Mouse (Mus musculus) lung, embryonic 15.5 days (tissue): ENCODE results near the gene Theg. TPM values are rescaled to one million over a fixed set of nuclear protein-coding genes. Genes with fewer than 3 reads are reported as not detected.

Experiments used
- ATAC-seq: fragments of 200-750 bp; cut with Nextera tagmentation; 2 replicates; pipeline ENCODE4 v1.8.0; 2017; ENCODE audit warnings: moderate number of reproducible peaks, borderline replicate concordance; ENCODE audit not compliant: low FRiP score, low TSS enrichment; ENCODE audit errors: extremely low read depth
- H3K27ac ChIP-seq: fragments of 300-500 bp; sonication (generic); 2 replicates; pipeline ENCODE4 v1.5.1; 2015; ENCODE audit warnings: moderate library complexity, mild to moderate bottlenecking, inconsistent platforms
- H3K27me3 ChIP-seq: fragments of 300-500 bp; sonication (generic); 2 replicates; pipeline ENCODE4 v1.6.1; 2015; ENCODE audit warnings: inconsistent platforms
- H3K36me3 ChIP-seq: fragments of 300-500 bp; sonication (generic); 2 replicates; pipeline ENCODE4 v1.6.1; 2015; ENCODE audit warnings: inconsistent platforms
- H3K4me1 ChIP-seq: fragments of 300-500 bp; sonication (generic); 2 replicates; pipeline ENCODE4 v1.6.1; 2015; ENCODE audit warnings: inconsistent platforms
- H3K4me2 ChIP-seq: fragments of 300-500 bp; sonication (generic); 2 replicates; pipeline ENCODE4 v1.6.1; 2015; ENCODE audit warnings: inconsistent platforms, mild to moderate bottlenecking, moderate library complexity
- H3K4me3 ChIP-seq: fragments of 300-500 bp; sonication (generic); 2 replicates; pipeline ENCODE4 v1.5.1; 2015; ENCODE audit warnings: mild to moderate bottlenecking, inconsistent platforms
- H3K9ac ChIP-seq: fragments of 300-500 bp; sonication (generic); 2 replicates; pipeline ENCODE4 v1.6.1; 2015; ENCODE audit warnings: inconsistent platforms
- H3K9me3 ChIP-seq: fragments of 300-500 bp; sonication (generic); 2 replicates; pipeline ENCODE4 v1.6.1; 2016; ENCODE audit warnings: inconsistent platforms
- WGBS: fragments of 180-500 bp; shearing (Covaris S2); methylation state at CpG from one replicate; pipeline ENCODE4 v1.1.7; 2015; 5-methylcytosine and 5-hydroxymethylcytosine counted together
- microRNA-seq: library from miRNA; unstranded; fragments of <30 nt; microRNA quantifications from one replicate; pipeline ENCODE4, GENCODE M21; 2016
- polyA plus RNA-seq: library from polyadenylated mRNA; unstranded; fragments of >200 nt; fragmentation: Nextera tagmentation; extraction: Ambion mirVana; gene quantifications from 2 replicates; pipeline ENCODE4 v1.2.1, GENCODE M21; 2015

The Theg gene
- polyA plus RNA-seq, 1 experiment from 2014 or later: not detected

- 83% methylated on average over 3 of the region's 3 CpGs for WGBS
- Histone ChIP-seq H3K27me3 (no peaks in the 10 kb centered on the region), H3K4me3 (no peak overlapping the region), H3K9ac (no peak overlapping the region), H3K36me3 (0 out of 2 replicates have a peak, but pooled peaks cover 10% of the 10 kb centered on the region), H3K4me2 (no peak overlapping the region), H3K27ac (no peak overlapping the region), H3K4me1 (no peaks in the 10 kb centered on the region), H3K9me3 (no peaks in the 10 kb centered on the region)
- no peak for ATAC-seq
Measured at GRCm38 (mm10) chr10:79531593-79531992, 55.5 kb downstream of the Theg start.

GRCm38 (mm10) chr10:79530721-79531120, 56.4 kb downstream of the Theg start:
- Histone ChIP-seq H3K9me3 (no peaks in the 10 kb centered on the region), H3K27ac (no peak overlapping the region), H3K4me1 (no peaks in the 10 kb centered on the region), H3K4me3 (no peak overlapping the region), H3K36me3 (0 out of 2 replicates have a peak, but pooled peaks cover 17% of the 10 kb centered on the region), H3K4me2 (no peak overlapping the region), H3K9ac (no peak overlapping the region), H3K27me3 (no peaks in the 10 kb centered on the region)
- no peak for ATAC-seq
- WGBS: 91% methylated on average over 13 of the region's 13 CpGs

GRCm38 (mm10) chr10:79530241-79530640, 56.9 kb downstream of the Theg start:
- Histone ChIP-seq H3K27ac (no peak overlapping the region), H3K36me3 (0 out of 2 replicates have a peak, but pooled peaks cover 17% of the 10 kb centered on the region), H3K4me3 (no peak overlapping the region), H3K9me3 (no peaks in the 10 kb centered on the region), H3K4me1 (no peaks in the 10 kb centered on the region), H3K9ac (no peak overlapping the region), H3K4me2 (no peak overlapping the region), H3K27me3 (no peaks in the 10 kb centered on the region)
- WGBS: 69% methylated on average over 8 of the region's 8 CpGs
- ATAC-seq: no peak

GRCm38 (mm10) chr10:79528081-79528480, 59.0 kb downstream of the Theg start:
- WGBS: 77% methylated on average over 3 of the region's 3 CpGs
- Histone ChIP-seq H3K36me3 (0 out of 2 replicates have a peak, but pooled peaks cover 17% of the 10 kb centered on the region), H3K4me2 (no peak overlapping the region), H3K4me3 (no peak overlapping the region), H3K27me3 (no peaks in the 10 kb centered on the region), H3K9ac (no peak overlapping the region), H3K9me3 (no peaks in the 10 kb centered on the region), H3K4me1 (no peaks in the 10 kb centered on the region), H3K27ac (no peak overlapping the region)
- ATAC-seq: no peak

GRCm38 (mm10) chr10:79527453-79527845, 59.7 kb downstream of the Theg start:
- WGBS: 82% methylated on average over 6 of the region's 6 CpGs
- 0 out of 2 replicates have a peak, but pooled peaks have one; percentile 7 for ATAC-seq

GRCm38 (mm10) chr10:79526661-79527452, 60.3 kb downstream of the Theg start:
- no peaks in the 10 kb centered on the region for H3K4me1 ChIP-seq
- 0 out of 2 replicates have a peak, but pooled peaks have one; percentile 6 for ATAC-seq
- H3K27ac ChIP-seq: no peak overlapping the region
- H3K27me3 ChIP-seq: no peaks in the 10 kb centered on the region
- no peak overlapping the region for H3K9ac ChIP-seq
- no peaks in the 10 kb centered on the region for H3K9me3 ChIP-seq
- 82% methylated on average over 12 of the region's 12 CpGs for WGBS
- no peak overlapping the region for H3K4me2 ChIP-seq
- 0 out of 2 replicates have a peak, but pooled peaks cover 17% of the 10 kb centered on the region for H3K36me3 ChIP-seq
- H3K4me3 ChIP-seq: no peak overlapping the region

More at GRCm38 (mm10) chr10:79527453-79527845, 59.7 kb downstream of the Theg start:
- no peak overlapping the region for H3K4me3 ChIP-seq
- no peaks in the 10 kb centered on the region for H3K27me3 ChIP-seq
- H3K4me1 ChIP-seq: no peaks in the 10 kb centered on the region
- H3K36me3 ChIP-seq: 0 out of 2 replicates have a peak, but pooled peaks cover 17% of the 10 kb centered on the region
- H3K4me2 ChIP-seq: no peak overlapping the region
- H3K9ac ChIP-seq: no peak overlapping the region
- no peak overlapping the region for H3K27ac ChIP-seq
- H3K9me3 ChIP-seq: no peaks in the 10 kb centered on the region

Small RNAs within 50 kb of the gene (microRNA-seq; reads per million reads assigned to microRNA genes)
- not detected for gene Mir6909

Other genes with a start within 250 kb of the Theg start
- gene Vmn2r82, start 230.8 kb downstream of the Theg start, polyA plus RNA-seq: not detected in 2 replicates
- gene Vmn2r83, start 118.6 kb downstream of the Theg start, polyA plus RNA-seq: not detected in 2 replicates
- gene Plpp2, start 53.5 kb downstream of the Theg start, polyA plus RNA-seq: 33.2 and 34.1 TPM in 2 replicates
- gene Mier2, start 32.1 kb downstream of the Theg start, polyA plus RNA-seq: 45.9 and 47.9 TPM in 2 replicates
- gene C2cd4c, start 26.7 kb upstream of the Theg start, polyA plus RNA-seq: not detected in 2 replicates
- gene Shc2, start 50.6 kb upstream of the Theg start, polyA plus RNA-seq: 6.2 and 6.7 TPM in 2 replicates
- not detected in 2 replicates for gene Odf3l2, start 58.4 kb upstream of the Theg start, polyA plus RNA-seq
- gene Madcam1, start 77.2 kb upstream of the Theg start, polyA plus RNA-seq: 0.89 and 1.3 TPM in 2 replicates
- gene Tpgs1, start 82.0 kb upstream of the Theg start, polyA plus RNA-seq: 61.7 and 65.9 TPM in 2 replicates
- 79.5 and 82.0 TPM in 2 replicates for gene Cdc34, start 94.9 kb upstream of the Theg start, polyA plus RNA-seq
- 0.86 and 0.89 TPM in 2 replicates for gene Gzmm, start 101.7 kb upstream of the Theg start, polyA plus RNA-seq
- 1,102 and 1,152 TPM in 2 replicates for gene Bsg, start 117.2 kb upstream of the Theg start, polyA plus RNA-seq
- gene Hcn2, start 129.3 kb upstream of the Theg start, polyA plus RNA-seq: 0.05 and 0.10 TPM in 2 replicates
- 41.5 and 49.2 TPM in 2 replicates for gene Polrmt, start 159.2 kb upstream of the Theg start, polyA plus RNA-seq
- gene Fgf22, start 167.7 kb upstream of the Theg start, polyA plus RNA-seq: 0.12 and 0.30 TPM in 2 replicates
- 89.7 and 91.3 TPM in 2 replicates for gene Rnf126, start 179.6 kb upstream of the Theg start, polyA plus RNA-seq
- 19.2 and 20.5 TPM in 2 replicates for gene Fstl3, start 189.9 kb upstream of the Theg start, polyA plus RNA-seq
- 0.40 and 1.9 TPM in 2 replicates for gene Prss57, start 203.6 kb upstream of the Theg start, polyA plus RNA-seq
- gene Palm, start 206.2 kb upstream of the Theg start, polyA plus RNA-seq: 61.3 and 63.7 TPM in 2 replicates
- 7.7 and 10.2 TPM in 2 replicates for gene Misp, start 233.7 kb upstream of the Theg start, polyA plus RNA-seq